Mouse (Mus musculus): ENCODE measurements around the gene Exoc3. TPM values are rescaled to one million over a fixed set of nuclear protein-coding genes. Genes with fewer than 3 reads are reported as not detected.
A peak's percentile ranks its signal among the peaks of the same experiment; 100 is the strongest.

Gene Exoc3
- total RNA-seq, 2 experiments from 2014 or later = 64.0 to 67.1 TPM

GRCm38 (mm10) chr13:74122632-74123031 lies 85.9 kb downstream of the Exoc3 start:
- no peak for DNase-seq (ENCODE audit: low spot score in 2 of 2)
- TF ChIP-seq CTCF (conservative IDR thresholded peaks at IDR 0.05) = no peak
- Histone ChIP-seq H3K27ac (no peak overlapping the region), H3K4me3 (no peak overlapping the region)

GRCm38 (mm10) chr13:74121795-74122330 lies 86.7 kb downstream of the Exoc3 start:
- Histone ChIP-seq H3K4me3 (peak overlapping the region; percentile 51), H3K27ac (no peak overlapping the region)
- DNase-seq (ENCODE audit: low spot score in 2 of 2) = no peak
- no peak for TF ChIP-seq CTCF (conservative IDR thresholded peaks at IDR 0.05)

DNA sequence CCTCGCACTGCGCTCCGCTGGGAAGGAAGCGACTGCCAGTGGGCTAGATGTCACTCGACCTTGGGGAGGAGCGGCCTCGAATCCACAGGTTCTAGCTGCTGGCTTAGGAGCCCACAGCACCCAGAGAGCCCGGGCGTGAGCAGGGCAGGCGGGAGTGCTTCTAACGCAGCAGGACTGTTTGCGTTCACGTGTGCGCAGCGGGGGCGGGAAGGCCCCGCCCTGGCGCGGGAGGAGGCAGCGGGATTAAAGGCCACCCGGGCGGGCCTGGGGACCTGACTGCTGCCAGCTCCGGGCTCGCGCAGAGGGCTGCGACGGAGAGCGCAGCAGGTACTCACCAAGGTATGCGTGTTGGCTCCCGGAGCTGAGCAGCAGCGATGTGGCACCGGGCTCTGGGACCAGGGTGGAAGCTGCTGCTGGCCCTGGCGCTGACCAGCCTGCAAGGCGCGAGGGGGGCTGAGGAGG lies 87.4 kb downstream of the Exoc3 start, which contains the start of gene Slc9a3:
Gene Slc9a3, plus strand, starts transcription at position 317 of the 462 bp plus-strand sequence.
- Histone ChIP-seq H3K27ac (no peak within 1 kb of the TSS; the same call in 1 of the 2 replicates), H3K4me3 (peak within 1 kb of the TSS; percentile 51)
- no peak for DNase-seq (ENCODE audit: low spot score in 2 of 2)
- TF ChIP-seq CTCF (conservative IDR thresholded peaks at IDR 0.05) = no peak

Other genes with a start within 250 kb of the Exoc3 start
- not detected for gene Zdhhc11, start 244.9 kb downstream of the Exoc3 start, total RNA-seq (2021)
- gene Tppp, start 199.3 kb downstream of the Exoc3 start, total RNA-seq (2021) = 100 to 1,000 TPM; 267 to 277 TPM
- gene Cep72, start 146.4 kb downstream of the Exoc3 start, total RNA-seq (2021) = 1 to 10 TPM in 1 of 2 experiments, under 1 TPM in 1; 0.87 to 2.7 TPM
- gene Slc9a3, start 87.3 kb downstream of the Exoc3 start, total RNA-seq (2021) = 1 to 10 TPM; 2.3 TPM
- under 1 TPM; 0.74 to 0.77 TPM for gene Ahrr, start 83.6 kb upstream of the Exoc3 start, total RNA-seq (2021)
- 10 to 100 TPM; 70.8 to 77.4 TPM for gene Pdcd6, start 108.8 kb upstream of the Exoc3 start, total RNA-seq (2021)
- 100 to 1,000 TPM; 306 to 317 TPM for gene Sdha, start 141.5 kb upstream of the Exoc3 start, total RNA-seq (2021)
- gene Ccdc127, start 141.6 kb upstream of the Exoc3 start, total RNA-seq (2021) = 10 to 100 TPM; 87.5 to 90.4 TPM
- not detected for gene Lrrc14b, start 155.3 kb upstream of the Exoc3 start, total RNA-seq (2021)
- gene Zfp72, start 182.1 kb upstream of the Exoc3 start, total RNA-seq (2021) = 1 to 10 TPM; 6.0 to 6.5 TPM
- 100 to 1,000 TPM; 146 to 157 TPM for gene Ftl1-ps1, start 191.0 kb upstream of the Exoc3 start, total RNA-seq (2021)

Measured in layer of hippocampus, adult 2 months (tissue).